Mouse (Mus musculus) spleen, adult 2 months (tissue): ENCODE results near the gene Casp12.
"Not testable (repeated sequence)": the region's sequence is repeated elsewhere in the genome, so short reads cannot be mapped to it uniquely, and the experiment has no call there.

Experiments
- CTCF ChIP-seq: fragments of 200-500 bp; IDR thresholded peaks from 2 replicates; pipeline ENCODE4 v1.5.1; 2011; ENCODE audit warnings: mild to moderate bottlenecking, inconsistent platforms; ENCODE audit not compliant: insufficient read depth, insufficient read length, insufficient replicate concordance; ENCODE audit errors: extremely low read depth
- POLR2A ChIP-seq: fragments of 200-500 bp; IDR thresholded peaks from 2 replicates; pipeline ENCODE4 v1.6.1; 2011; ENCODE audit warnings: low read depth, low read length, inconsistent platforms

- not testable (repeated sequence) for TF ChIP-seq CTCF, POLR2A
These were observed 50.6 kb downstream of the Casp12 start for GRCm38 (mm10) chr9:5395861-5396260.
